Mouse (Mus musculus) neural tube, embryonic 13.5 days (tissue): ENCODE data around the gene Fgf12. TPM values are rescaled to one million over a fixed set of nuclear protein-coding genes. Genes with fewer than 3 reads are reported as not detected.

Experiments used
- ATAC-seq: fragments of 200-750 bp; cut with Nextera tagmentation; 2 replicates; pipeline ENCODE4 v1.8.0; 2017; ENCODE audit warnings: low read depth, mild to moderate bottlenecking, moderate TSS enrichment, moderate library complexity
- H3K27ac ChIP-seq: fragments of 300-500 bp; sonication (generic); replicated peaks from 2 replicates; pipeline ENCODE4 v1.5.1; 2015; ENCODE audit warnings: moderate library complexity, mild to moderate bottlenecking, inconsistent platforms
- H3K27me3 ChIP-seq: fragments of 300-500 bp; sonication (generic); 2 replicates; pipeline ENCODE4 v1.6.1; 2015; ENCODE audit warnings: mild to moderate bottlenecking, inconsistent platforms
- H3K36me3 ChIP-seq: fragments of 300-500 bp; sonication (generic); 2 replicates; pipeline ENCODE4 v1.6.1; 2015; ENCODE audit warnings: mild to moderate bottlenecking, inconsistent platforms
- H3K4me1 ChIP-seq: fragments of 300-500 bp; sonication (generic); replicated peaks from 2 replicates; pipeline ENCODE4 v1.6.1; 2015; ENCODE audit warnings: inconsistent platforms
- H3K4me2 ChIP-seq: fragments of 300-500 bp; sonication (generic); 2 replicates; pipeline ENCODE4 v1.6.1; 2015; ENCODE audit warnings: inconsistent platforms, mild to moderate bottlenecking, moderate library complexity
- H3K4me3 ChIP-seq: fragments of 300-500 bp; sonication (generic); 2 replicates; pipeline ENCODE4 v1.5.1; 2015; ENCODE audit warnings: mild to moderate bottlenecking, inconsistent platforms
- H3K9ac ChIP-seq: fragments of 300-500 bp; sonication (generic); 2 replicates; pipeline ENCODE4 v1.6.1; 2015; ENCODE audit warnings: moderate library complexity, mild to moderate bottlenecking, inconsistent platforms
- H3K9me3 ChIP-seq: fragments of 300-500 bp; sonication (generic); 2 replicates; pipeline ENCODE4 v1.6.1; 2016; ENCODE audit warnings: inconsistent platforms
- WGBS: fragments of 180-500 bp; shearing (Covaris S2); methylation state at CpG from one replicate; pipeline ENCODE4 v1.1.7; 2015; 5-methylcytosine and 5-hydroxymethylcytosine counted together
- polyA plus RNA-seq: library from polyadenylated mRNA; unstranded; fragments of >200 nt; fragmentation: Nextera tagmentation; extraction: Ambion mirVana; gene quantifications from 2 replicates; pipeline ENCODE4 v1.2.1, GENCODE M21; 2015

The Fgf12 gene
- polyA plus RNA-seq, 1 experiment from 2014 or later = 34.5 TPM

GRCm38 (mm10) chr16:28389114-28389513 lies 363.8 kb downstream of the Fgf12 start:
- WGBS = 85% methylated on average over 4 of the region's 4 CpGs

GRCm38 (mm10) chr16:28374790-28375189 lies 378.1 kb downstream of the Fgf12 start:
- no peaks in the 10 kb centered on the region for H3K36me3 ChIP-seq
- H3K9ac ChIP-seq = no peak overlapping the region
- H3K27me3 ChIP-seq = no peaks in the 10 kb centered on the region
- no peaks in the 10 kb centered on the region for H3K4me1 ChIP-seq
- WGBS = 96% methylated on average over 2 of the region's 2 CpGs
- H3K4me3 ChIP-seq = no peak overlapping the region
- ATAC-seq = no peak
- H3K27ac ChIP-seq = no peak overlapping the region
- no peaks in the 10 kb centered on the region for H3K9me3 ChIP-seq
- no peak overlapping the region for H3K4me2 ChIP-seq

More at GRCm38 (mm10) chr16:28389114-28389513, 363.8 kb downstream of the Fgf12 start:
- Histone ChIP-seq H3K27me3 (no peaks in the 10 kb centered on the region), H3K36me3 (no peaks in the 10 kb centered on the region), H3K27ac (no peak overlapping the region), H3K9ac (no peak overlapping the region), H3K4me2 (no peak overlapping the region), H3K9me3 (no peaks in the 10 kb centered on the region), H3K4me1 (no peaks in the 10 kb centered on the region), H3K4me3 (no peak overlapping the region)
- ATAC-seq = no peak

GRCm38 (mm10) chr16:28373311-28373710 lies 379.6 kb downstream of the Fgf12 start:
- Histone ChIP-seq H3K4me3 (no peak overlapping the region), H3K4me2 (no peak overlapping the region), H3K4me1 (no peaks in the 10 kb centered on the region), H3K36me3 (no peaks in the 10 kb centered on the region), H3K9ac (no peak overlapping the region), H3K27me3 (no peaks in the 10 kb centered on the region), H3K27ac (no peak overlapping the region), H3K9me3 (no peaks in the 10 kb centered on the region)
- no peak for ATAC-seq

- H3K4me3 ChIP-seq = no peak overlapping the region
- WGBS = 87% methylated on average over 2 of the region's 2 CpGs
Measured at GRCm38 (mm10) chr16:28350624-28351023, 402.2 kb downstream of the Fgf12 start.

GRCm38 (mm10) chr16:28345323-28345722 lies 407.5 kb downstream of the Fgf12 start:
- Histone ChIP-seq H3K36me3 (no peaks in the 10 kb centered on the region), H3K27me3 (no peaks in the 10 kb centered on the region), H3K4me3 (no peak overlapping the region), H3K4me1 (no peaks in the 10 kb centered on the region), H3K9me3 (no peaks in the 10 kb centered on the region), H3K9ac (no peak overlapping the region), H3K4me2 (no peak overlapping the region), H3K27ac (no peak overlapping the region)
- WGBS = 34% methylated on average over 6 of the region's 6 CpGs
- no peak for ATAC-seq

More at GRCm38 (mm10) chr16:28350624-28351023, 402.2 kb downstream of the Fgf12 start:
- ATAC-seq = no peak
- H3K4me2 ChIP-seq = no peak overlapping the region
- H3K4me1 ChIP-seq = no peaks in the 10 kb centered on the region
- H3K27ac ChIP-seq = no peak overlapping the region
- no peak overlapping the region for H3K9ac ChIP-seq
- no peaks in the 10 kb centered on the region for H3K9me3 ChIP-seq
- H3K27me3 ChIP-seq = no peaks in the 10 kb centered on the region
- no peaks in the 10 kb centered on the region for H3K36me3 ChIP-seq

- H3K4me2 ChIP-seq = no peak overlapping the region
- H3K36me3 ChIP-seq = no peaks in the 10 kb centered on the region
- H3K4me3 ChIP-seq = no peak overlapping the region
- no peak for ATAC-seq
- H3K9ac ChIP-seq = no peak overlapping the region
- H3K27me3 ChIP-seq = no peaks in the 10 kb centered on the region
- H3K9me3 ChIP-seq = no peaks in the 10 kb centered on the region
- WGBS = 87% methylated on average over 1 of the region's 1 CpGs
- H3K27ac ChIP-seq = no peak overlapping the region
- no peaks in the 10 kb centered on the region for H3K4me1 ChIP-seq
Measured at GRCm38 (mm10) chr16:28337930-28338329, 414.9 kb downstream of the Fgf12 start.

- Histone ChIP-seq H3K9me3 (no peaks in the 10 kb centered on the region), H3K9ac (no peak overlapping the region), H3K36me3 (no peaks in the 10 kb centered on the region), H3K4me1 (no peaks in the 10 kb centered on the region), H3K4me2 (no peak overlapping the region), H3K27ac (no peak overlapping the region), H3K4me3 (no peak overlapping the region), H3K27me3 (no peaks in the 10 kb centered on the region)
- no peak for ATAC-seq
- 69% methylated on average over 1 of the region's 1 CpGs for WGBS
Measured at GRCm38 (mm10) chr16:28336700-28337099, 416.2 kb downstream of the Fgf12 start.

GRCm38 (mm10) chr16:28335025-28335424 lies 417.8 kb downstream of the Fgf12 start:
- WGBS = 92% methylated on average over 3 of the region's 3 CpGs
- Histone ChIP-seq H3K4me3 (no peak overlapping the region), H3K27ac (no peak overlapping the region), H3K4me1 (no peaks in the 10 kb centered on the region), H3K27me3 (no peaks in the 10 kb centered on the region), H3K9ac (no peak overlapping the region), H3K4me2 (no peak overlapping the region), H3K36me3 (no peaks in the 10 kb centered on the region), H3K9me3 (no peaks in the 10 kb centered on the region)
- ATAC-seq = no peak

- H3K36me3 ChIP-seq = no peaks in the 10 kb centered on the region
- H3K27ac ChIP-seq = no peak overlapping the region
- 49% methylated on average over 3 of the region's 3 CpGs for WGBS
- no peak overlapping the region for H3K9ac ChIP-seq
- no peaks in the 10 kb centered on the region for H3K4me1 ChIP-seq
- no peaks in the 10 kb centered on the region for H3K9me3 ChIP-seq
- ATAC-seq = no peak
- H3K4me3 ChIP-seq = no peak overlapping the region
- no peaks in the 10 kb centered on the region for H3K27me3 ChIP-seq
- no peak overlapping the region for H3K4me2 ChIP-seq
Measured at GRCm38 (mm10) chr16:28323576-28323975, 429.3 kb downstream of the Fgf12 start.

- H3K27me3 ChIP-seq = no peaks in the 10 kb centered on the region
- H3K36me3 ChIP-seq = no peaks in the 10 kb centered on the region
- no peaks in the 10 kb centered on the region for H3K4me1 ChIP-seq
- 76% methylated on average over 4 of the region's 4 CpGs for WGBS
- no peaks in the 10 kb centered on the region for H3K9me3 ChIP-seq
- H3K4me2 ChIP-seq = no peak overlapping the region
- no peak overlapping the region for H3K27ac ChIP-seq
- ATAC-seq = no peak
- no peak overlapping the region for H3K4me3 ChIP-seq
- H3K9ac ChIP-seq = no peak overlapping the region
Measured at GRCm38 (mm10) chr16:28311618-28312017, 441.2 kb downstream of the Fgf12 start.

- H3K9ac ChIP-seq = no peak overlapping the region
- no peaks in the 10 kb centered on the region for H3K9me3 ChIP-seq
- 26% methylated on average over 1 of the region's 1 CpGs for WGBS
- H3K4me1 ChIP-seq = no peaks in the 10 kb centered on the region
- H3K27me3 ChIP-seq = no peaks in the 10 kb centered on the region
- no peak overlapping the region for H3K4me2 ChIP-seq
- no peak for ATAC-seq
- no peaks in the 10 kb centered on the region for H3K36me3 ChIP-seq
- H3K4me3 ChIP-seq = no peak overlapping the region
- H3K27ac ChIP-seq = no peak overlapping the region
Measured at GRCm38 (mm10) chr16:28303889-28304288, 449.0 kb downstream of the Fgf12 start.

- WGBS = 52% methylated on average over 4 of the region's 4 CpGs
- Histone ChIP-seq H3K4me1 (no peaks in the 10 kb centered on the region), H3K4me2 (no peak overlapping the region), H3K27me3 (no peaks in the 10 kb centered on the region), H3K9me3 (no peaks in the 10 kb centered on the region), H3K9ac (no peak overlapping the region), H3K36me3 (no peaks in the 10 kb centered on the region), H3K27ac (no peak overlapping the region), H3K4me3 (no peak overlapping the region)
- no peak for ATAC-seq
Measured at GRCm38 (mm10) chr16:28289689-28290330, 463.1 kb downstream of the Fgf12 start.

- no peaks in the 10 kb centered on the region for H3K9me3 ChIP-seq
- no peak overlapping the region for H3K4me3 ChIP-seq
- no peak for ATAC-seq
- H3K4me2 ChIP-seq = no peak overlapping the region
- H3K4me1 ChIP-seq = no peaks in the 10 kb centered on the region; the same call in 1 of the 2 replicates
- H3K27ac ChIP-seq = no peak overlapping the region
- no peaks in the 10 kb centered on the region for H3K27me3 ChIP-seq
- no peaks in the 10 kb centered on the region for H3K36me3 ChIP-seq
- WGBS = 65% methylated on average over 5 of the region's 5 CpGs
- H3K9ac ChIP-seq = no peak overlapping the region
Measured at GRCm38 (mm10) chr16:28257904-28258303, 495.0 kb downstream of the Fgf12 start.
